Mouse (Mus musculus): ENCODE results near the gene Taf1a. TPM values are rescaled to one million over a fixed set of nuclear protein-coding genes. Genes with fewer than 3 reads are reported as not detected.

Taf1a gene
- total RNA-seq, 2 experiments from 2014 or later: 18.9 to 19.9 TPM

DNA sequence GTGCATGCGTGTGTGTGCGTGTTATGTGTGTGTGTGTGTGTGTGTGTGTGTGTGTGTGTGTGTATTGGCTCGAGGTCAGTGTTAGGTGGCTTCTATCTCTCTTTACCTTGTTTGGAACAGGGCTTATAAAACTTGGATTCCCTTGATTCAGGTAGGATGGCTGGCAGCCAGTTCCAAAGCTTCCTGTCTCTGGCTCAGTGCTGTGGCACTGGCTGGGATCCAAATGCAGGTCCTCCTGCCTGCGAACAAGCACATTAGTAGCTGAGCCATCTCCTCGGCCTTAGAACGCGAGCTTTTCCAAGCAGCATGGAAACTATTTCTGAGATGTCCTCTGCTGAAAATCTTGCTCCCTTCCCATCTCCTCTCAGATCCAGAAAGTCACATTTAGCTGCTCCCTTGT is 31.0 kb downstream of the Taf1a start:
- intact Hi-C loops (cut with DNase I): no loop called here
- H3K27ac ChIP-seq: no peak overlapping the region
- H3K4me3 ChIP-seq: no peak overlapping the region
- no peak for TF ChIP-seq CTCF (IDR thresholded peaks at IDR 0.05)
- DNase-seq (ENCODE audit: extremely low spot score in 1 of 2, low spot score in 2 of 2): no peak

GRCm38 (mm10) chr1:183420296-183420695 is 31.5 kb downstream of the Taf1a start:
- TF ChIP-seq CTCF (IDR thresholded peaks at IDR 0.05): no peak
- no peak overlapping the region for H3K4me3 ChIP-seq

DNA sequence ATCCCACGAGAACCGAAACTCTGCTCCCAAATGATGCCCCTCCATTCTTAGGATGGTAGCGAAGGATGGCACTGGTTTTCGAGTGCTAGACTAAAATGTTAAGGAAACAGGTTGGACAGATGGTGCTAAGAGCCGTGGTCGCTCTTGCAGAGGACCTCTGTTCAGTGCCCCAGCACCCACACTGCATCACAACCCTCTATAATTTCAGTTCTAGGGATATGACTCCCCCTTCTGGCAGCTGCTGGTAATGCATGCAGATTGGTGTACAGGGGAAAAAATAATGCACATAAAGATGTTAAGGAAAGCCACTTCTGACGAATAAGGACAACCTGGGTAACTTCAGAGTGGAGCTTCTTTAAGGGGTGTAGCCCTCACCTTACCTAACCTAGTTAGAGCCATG is 35.3 kb downstream of the Taf1a start:
- intact Hi-C loops (cut with DNase I): no loop called here
- DNase-seq (ENCODE audit: extremely low spot score in 1 of 2, low spot score in 2 of 2): no peak
- H3K4me3 ChIP-seq: no peak overlapping the region
- no peak overlapping the region for H3K27ac ChIP-seq
- TF ChIP-seq CTCF (IDR thresholded peaks at IDR 0.05): peak; percentile 21

More at GRCm38 (mm10) chr1:183420296-183420695, 31.5 kb downstream of the Taf1a start:
- DNase-seq (ENCODE audit: extremely low spot score in 1 of 2, low spot score in 2 of 2): no peak
- intact Hi-C loops (cut with DNase I): no loop called here
- no peak overlapping the region for H3K27ac ChIP-seq

GRCm38 (mm10) chr1:183434918-183435317 is 46.1 kb downstream of the Taf1a start:
- DNase-seq (ENCODE audit: extremely low spot score in 1 of 2, low spot score in 2 of 2): no peak
- H3K4me3 ChIP-seq: no peak overlapping the region
- intact Hi-C loops (cut with DNase I): no loop called here
- TF ChIP-seq CTCF (IDR thresholded peaks at IDR 0.05): no peak
- no peak overlapping the region for H3K27ac ChIP-seq

- Histone ChIP-seq H3K4me3 (peak overlapping the region; percentile 34; the same call in 1 of the 2 replicates), H3K27ac (no peak overlapping the region)
- peak; percentile 52 to 69 for DNase-seq (ENCODE audit: extremely low spot score in 1 of 2, low spot score in 2 of 2)
- intact Hi-C loops (cut with DNase I): loop anchor here (1.0 kb wide), 1 partner anchor 90 kb away; no protein-coding TSS in a partner anchor
- TF ChIP-seq CTCF (IDR thresholded peaks at IDR 0.05): peak; percentile 80
These were observed 50.3 kb downstream of the Taf1a start for GRCm38 (mm10) chr1:183439036-183439435.

- peak; percentile 97 for TF ChIP-seq CTCF (IDR thresholded peaks at IDR 0.05)
- intact Hi-C loops (cut with DNase I): loop anchor here (1.0 kb wide), 2 partner anchors 793 to 1349 kb away; no protein-coding TSS in a partner anchor
- no peak overlapping the region for H3K4me3 ChIP-seq
These were observed 53.4 kb downstream of the Taf1a start for GRCm38 (mm10) chr1:183442015-183442774.

DNA sequence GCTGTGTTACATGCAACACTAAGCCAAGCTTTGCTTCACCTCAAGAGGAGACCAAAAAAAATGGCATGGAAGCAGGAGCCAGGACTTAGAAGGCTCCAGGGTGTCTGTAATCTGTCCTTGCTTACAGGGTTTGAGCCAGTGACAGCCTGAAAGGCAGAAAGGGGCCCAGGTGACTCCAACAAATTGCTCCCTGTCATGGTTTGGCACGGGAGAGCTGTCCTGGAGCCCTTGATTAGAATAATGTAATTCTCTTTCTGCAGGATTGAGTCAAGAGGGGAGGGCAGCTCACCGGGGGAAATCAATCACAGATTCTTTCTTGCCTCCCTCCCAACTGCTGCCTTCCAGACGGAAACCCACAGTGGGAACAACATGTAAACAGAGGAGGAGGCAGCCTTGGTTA is 64.3 kb downstream of the Taf1a start:
- no peak overlapping the region for H3K4me3 ChIP-seq
- no peak for DNase-seq (ENCODE audit: extremely low spot score in 1 of 2, low spot score in 2 of 2)
- no peak for TF ChIP-seq CTCF (IDR thresholded peaks at IDR 0.05)
- H3K27ac ChIP-seq: no peak overlapping the region
- intact Hi-C loops (cut with DNase I): no loop called here

More at GRCm38 (mm10) chr1:183442015-183442774, 53.4 kb downstream of the Taf1a start:
- H3K27ac ChIP-seq: no peak overlapping the region
- peak; percentile 76 to 81 for DNase-seq (ENCODE audit: extremely low spot score in 1 of 2, low spot score in 2 of 2)

Other genes starting within 250 kb of the Taf1a start
- 1 to 10 TPM; 5.4 to 7.7 TPM for gene Disp1, start 167.5 kb upstream of the Taf1a start, total RNA-seq (2021)
- 10 to 100 TPM; 51.6 to 56.5 TPM for gene Aida, start 92.4 kb upstream of the Taf1a start, total RNA-seq (2021)
- gene Brox, start 91.7 kb upstream of the Taf1a start, total RNA-seq (2021): 10 to 100 TPM; 52.0 to 55.4 TPM
- 100 to 1,000 TPM; 236 to 257 TPM for gene Mia3, start 19.4 kb upstream of the Taf1a start, total RNA-seq (2021)
- gene Hhipl2, start 29.2 kb downstream of the Taf1a start, total RNA-seq (2021): under 1 TPM; 0.19 to 0.29 TPM

Data from left cerebral cortex, adult 2 months (tissue).